Mouse (Mus musculus) limb, embryonic 11.5 days (tissue): Measurements from ENCODE around the gene Dclk2. TPM values are rescaled to one million over a fixed set of nuclear protein-coding genes. Genes with fewer than 3 reads are reported as not detected.

Experiments
- ATAC-seq: fragments of 200-750 bp; cut with Nextera tagmentation; 2 replicates; pipeline ENCODE4 v1.8.0; 2017; ENCODE audit warnings: low read depth; ENCODE audit not compliant: insufficient number of reproducible peaks, low FRiP score, low TSS enrichment
- DNase-seq: peaks from one replicate; pipeline ENCODE4 v3.0.0-alpha.2; 2015; ENCODE audit warnings: low spot score
- H3K27ac ChIP-seq: fragments of 300-500 bp; sonication (generic); replicated peaks from 2 replicates; pipeline ENCODE4 v1.5.1; 2014; ENCODE audit warnings: low read depth, mild to moderate bottlenecking, low read length
- H3K27me3 ChIP-seq: fragments of 300-500 bp; sonication (generic); 2 replicates; pipeline ENCODE4 v1.6.1; 2014; ENCODE audit warnings: mild to moderate bottlenecking, low read length, mixed read lengths; ENCODE audit not compliant: control insufficient read depth, insufficient read depth
- H3K36me3 ChIP-seq: fragments of 300-500 bp; sonication (generic); 2 replicates; pipeline ENCODE4 v1.6.1; 2014; ENCODE audit warnings: mild to moderate bottlenecking, low read length, moderate library complexity, mixed read lengths; ENCODE audit not compliant: control insufficient read depth, insufficient read depth
- H3K4me1 ChIP-seq: fragments of 300-500 bp; sonication (generic); 2 replicates; pipeline ENCODE4 v1.6.1; 2014; ENCODE audit warnings: low read length, mixed read lengths; ENCODE audit not compliant: control insufficient read depth, insufficient read depth
- H3K4me2 ChIP-seq: fragments of 300-500 bp; sonication (generic); 2 replicates; pipeline ENCODE4 v1.6.1; 2014; ENCODE audit warnings: low read depth, mild to moderate bottlenecking, moderate library complexity; ENCODE audit not compliant: severe bottlenecking
- H3K4me3 ChIP-seq: fragments of 300-500 bp; sonication (generic); 2 replicates; pipeline ENCODE4 v1.5.1; 2014; ENCODE audit warnings: low read depth, low read length
- H3K9ac ChIP-seq: fragments of 300-500 bp; sonication (generic); 2 replicates; pipeline ENCODE4 v1.6.1; 2014; ENCODE audit warnings: mild to moderate bottlenecking, low read length
- H3K9me3 ChIP-seq: fragments of 300-500 bp; sonication (generic); 2 replicates; pipeline ENCODE4 v1.6.1; 2016; ENCODE audit warnings: low read length; ENCODE audit not compliant: control insufficient read depth
- WGBS: fragments of 180-500 bp; shearing (Covaris S2); extraction: QIAGEN DNeasy Blood & Tissue Kit; methylation state at CpG from one replicate; pipeline ENCODE4 v1.1.7; 2014; 5-methylcytosine and 5-hydroxymethylcytosine counted together
- polyA plus RNA-seq: library from polyadenylated mRNA; unstranded; fragments of >200 nt; fragmentation: Nextera tagmentation; extraction: Ambion mirVana; gene quantifications from 2 replicates; pipeline ENCODE4 v1.2.1, GENCODE M21; 2014

Dclk2 gene
- polyA plus RNA-seq, 1 experiment from 2014 or later, result 3.8 TPM

DNA sequence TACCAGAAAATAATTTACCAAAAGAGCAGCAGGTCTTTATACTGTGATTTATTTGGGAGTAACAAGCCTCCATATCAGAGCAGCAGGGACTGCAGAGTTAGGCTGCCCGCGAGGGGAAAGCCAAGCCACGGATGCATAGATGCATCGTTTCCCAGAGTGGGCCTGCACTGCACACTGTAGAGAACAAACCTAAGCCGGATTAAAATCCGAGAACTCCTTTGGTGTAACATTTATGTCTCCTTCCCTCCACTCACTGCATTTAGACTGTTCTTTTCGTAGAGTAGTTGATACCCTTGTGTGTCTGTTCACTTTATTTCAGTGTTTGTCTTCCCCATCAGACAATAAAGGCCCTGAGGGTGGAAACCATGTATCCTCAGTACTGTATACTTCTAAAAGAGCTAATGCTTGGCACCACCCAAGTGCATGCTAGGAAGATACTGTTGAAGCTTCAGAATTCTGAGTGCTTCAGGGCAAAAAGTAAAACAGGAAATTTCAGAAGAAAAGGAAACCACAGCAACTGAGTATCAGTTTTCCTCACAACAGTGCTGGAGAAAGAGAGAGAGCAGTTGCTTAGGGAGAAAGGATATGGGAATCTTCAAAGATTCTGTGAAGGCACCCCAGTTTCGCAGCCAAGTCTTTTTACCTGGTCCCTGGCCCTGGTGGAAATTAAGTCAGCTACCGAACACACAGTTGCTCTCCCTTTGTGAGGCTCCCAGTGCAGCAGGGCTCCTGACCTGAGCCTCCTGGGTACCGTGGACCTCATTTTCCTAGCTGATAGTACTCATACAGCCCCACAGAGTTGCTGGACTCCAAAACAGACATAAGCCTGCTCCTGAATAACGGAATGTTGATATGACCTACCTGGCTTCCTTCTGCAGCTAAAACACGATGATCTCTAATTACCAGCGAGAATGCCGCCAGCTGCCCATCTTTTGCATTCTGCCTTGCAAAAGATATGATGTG, 165.8 kb downstream of the Dclk2 start:
- H3K4me3 ChIP-seq, result no peak overlapping the region
- no peaks in the 10 kb centered on the region for H3K9me3 ChIP-seq
- ATAC-seq (no peak), DNase-seq (no peak)
- peaks cover 21% of the 10 kb centered on the region for H3K4me1 ChIP-seq
- H3K9ac ChIP-seq, result no peak overlapping the region
- WGBS, result 68% methylated on average over 14 of the region's 14 CpGs
- H3K27ac ChIP-seq, result peak overlapping the region; percentile 66
- H3K27me3 ChIP-seq, result no peaks in the 10 kb centered on the region
- no peaks in the 10 kb centered on the region for H3K36me3 ChIP-seq
- no peak overlapping the region for H3K4me2 ChIP-seq

DNA sequence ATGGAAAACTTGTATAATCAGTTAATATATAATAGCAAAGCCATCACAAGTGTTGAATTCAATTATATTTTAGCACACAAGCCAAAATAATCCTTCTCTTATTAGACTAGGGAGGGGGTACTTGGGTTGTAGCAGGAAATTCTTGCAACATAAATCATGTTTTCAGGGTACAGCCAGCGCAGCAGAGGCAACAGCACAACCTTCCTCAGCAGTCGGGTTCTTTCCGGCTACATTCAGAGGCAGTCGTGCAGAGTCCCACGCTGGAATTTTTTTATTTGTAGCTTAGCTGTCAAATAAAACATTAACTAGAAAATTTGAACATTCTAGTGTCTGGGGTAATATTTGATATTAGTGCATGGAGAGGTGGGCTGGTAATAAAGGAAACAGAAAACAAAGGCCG, 166.5 kb downstream of the Dclk2 start:
- Histone ChIP-seq H3K4me3 (no peak overlapping the region), H3K27me3 (no peaks in the 10 kb centered on the region), H3K36me3 (no peaks in the 10 kb centered on the region), H3K27ac (peak overlapping the region; percentile 66; the same call in 1 of the 2 replicates), H3K9me3 (no peaks in the 10 kb centered on the region), H3K9ac (no peak overlapping the region), H3K4me2 (no peak overlapping the region), H3K4me1 (peaks cover 19% of the 10 kb centered on the region)
- ATAC-seq (peak; percentile 68; the same call in 1 of the 2 replicates), DNase-seq (no peak)
- WGBS, result 33% methylated on average over 6 of the region's 6 CpGs

DNA sequence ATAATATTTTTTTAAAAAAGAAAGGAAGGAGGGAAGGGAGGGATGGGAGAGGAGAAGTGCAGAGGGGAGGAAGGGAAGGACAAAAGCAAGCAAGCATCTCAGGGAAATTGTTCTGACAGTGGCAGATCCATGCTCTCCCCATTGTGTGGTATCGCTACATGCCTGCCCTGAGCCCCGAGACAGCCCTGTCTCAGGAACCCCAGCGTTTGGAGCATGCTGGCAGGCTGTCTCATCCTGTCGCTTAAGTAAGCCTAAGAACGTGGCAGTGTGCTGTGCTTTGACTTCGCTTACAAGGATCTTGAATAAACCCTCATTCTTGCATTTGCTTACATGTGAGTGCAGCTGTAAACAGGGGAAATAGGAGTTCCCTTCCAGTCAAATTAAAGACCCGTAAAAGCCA, 170.0 kb downstream of the Dclk2 start:
- DNase-seq, result no peak
- no peak overlapping the region for H3K9ac ChIP-seq

DNA sequence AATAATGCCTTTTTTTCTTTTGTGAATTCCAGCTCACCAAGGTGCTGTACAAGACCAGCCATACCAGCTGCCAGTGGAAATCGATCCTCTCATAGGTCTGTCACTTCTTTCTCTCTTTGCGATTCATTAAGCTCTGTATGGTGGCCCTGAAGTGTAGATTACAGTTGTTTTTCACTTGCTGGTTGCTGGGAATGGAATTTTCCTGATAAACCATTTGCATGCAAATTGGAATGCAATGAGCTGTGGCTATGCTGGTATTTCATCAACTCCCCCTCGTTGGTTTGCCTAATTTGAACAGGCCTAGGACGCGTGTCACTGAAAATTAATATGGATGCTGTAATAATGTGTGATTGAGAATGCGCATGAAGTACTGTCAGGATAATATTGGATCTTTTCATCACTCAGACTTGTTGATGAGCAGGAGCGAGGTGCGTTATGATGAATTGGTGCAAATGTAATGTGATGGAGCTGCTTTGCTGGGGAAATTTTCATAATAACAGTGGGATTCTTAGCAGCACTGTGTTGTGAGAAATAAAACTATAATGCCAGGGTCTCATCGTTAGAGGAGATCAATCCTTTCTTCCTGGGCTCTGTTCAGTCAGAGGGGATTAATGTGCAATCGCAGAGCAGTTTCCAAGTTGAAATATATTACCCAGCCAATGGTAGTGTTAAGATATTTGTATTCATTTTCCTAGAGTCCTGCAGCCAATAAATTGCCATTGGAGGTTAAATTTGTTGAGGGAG, 174.7 kb downstream of the Dclk2 start:
- no peak overlapping the region; the same call in 1 of the 2 replicates for H3K27ac ChIP-seq
- no peak for ATAC-seq

More for the DNA sequence above, 170.0 kb downstream of the Dclk2 start:
- Histone ChIP-seq H3K36me3 (no peaks in the 10 kb centered on the region), H3K27me3 (no peaks in the 10 kb centered on the region), H3K4me1 (peaks cover 23% of the 10 kb centered on the region), H3K9me3 (no peaks in the 10 kb centered on the region), H3K4me3 (no peak overlapping the region), H3K4me2 (no peak overlapping the region), H3K27ac (no peak overlapping the region)
- ATAC-seq, result no peak
- 47% methylated on average over 7 of the region's 7 CpGs for WGBS

DNA sequence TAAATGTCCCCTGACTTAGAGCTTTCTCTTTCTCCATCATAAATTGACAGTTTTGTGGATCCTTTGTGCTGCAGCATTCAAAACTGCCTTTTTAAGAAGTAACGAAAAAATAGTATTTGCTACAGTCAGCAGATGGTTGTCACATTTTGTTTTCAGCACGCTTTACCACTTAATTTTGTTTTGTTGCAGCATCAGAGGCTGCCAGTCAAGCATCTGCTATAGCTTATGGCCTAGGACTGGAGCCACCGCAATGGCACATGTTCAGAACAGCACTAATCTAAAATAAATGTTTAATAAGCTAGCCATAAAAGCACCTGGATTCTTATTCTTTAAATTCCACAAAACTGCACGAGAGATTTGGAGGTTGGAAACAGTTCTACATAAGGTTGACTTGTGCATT, 175.3 kb downstream of the Dclk2 start:
- no peak for DNase-seq
- Histone ChIP-seq H3K4me3 (no peak overlapping the region), H3K4me1 (peaks cover 7% of the 10 kb centered on the region; the same call in 1 of the 2 replicates), H3K4me2 (no peak overlapping the region), H3K9ac (no peak overlapping the region), H3K9me3 (no peaks in the 10 kb centered on the region), H3K27me3 (no peaks in the 10 kb centered on the region), H3K36me3 (no peaks in the 10 kb centered on the region), H3K27ac (no peak overlapping the region)
- WGBS, result 50% methylated on average over 4 of the region's 4 CpGs
- no peak for ATAC-seq

More for the DNA sequence above, 174.7 kb downstream of the Dclk2 start:
- H3K36me3 ChIP-seq, result no peaks in the 10 kb centered on the region
- H3K4me3 ChIP-seq, result no peak overlapping the region
- no peaks in the 10 kb centered on the region for H3K27me3 ChIP-seq
- no peak overlapping the region for H3K4me2 ChIP-seq
- no peak for DNase-seq
- no peaks in the 10 kb centered on the region for H3K9me3 ChIP-seq
- peaks cover 12% of the 10 kb centered on the region; the same call in 1 of the 2 replicates for H3K4me1 ChIP-seq
- no peak overlapping the region for H3K9ac ChIP-seq
- WGBS, result 66% methylated on average over 10 of the region's 10 CpGs

DNA sequence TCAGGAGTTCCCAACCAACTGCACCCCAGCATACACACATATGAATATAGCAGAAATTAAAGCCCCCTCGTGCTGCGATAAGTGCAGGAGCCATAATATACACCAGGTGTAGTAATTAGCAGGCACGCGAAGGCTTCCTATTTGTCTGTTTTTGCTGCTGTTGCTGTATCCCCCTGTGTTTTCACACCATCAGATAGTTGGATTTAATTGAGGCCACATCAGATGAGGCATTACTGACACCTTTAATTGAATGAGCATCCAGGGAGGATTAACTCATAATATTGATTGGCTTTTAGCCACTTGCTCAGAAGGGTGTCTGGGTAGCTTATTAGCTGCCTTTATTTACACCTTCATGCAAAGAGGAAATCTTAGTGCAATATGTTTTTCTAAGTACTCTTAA, 180.9 kb downstream of the Dclk2 start:
- no peaks in the 10 kb centered on the region for H3K36me3 ChIP-seq
- no peak overlapping the region for H3K27ac ChIP-seq
- no peak overlapping the region for H3K9ac ChIP-seq
- H3K4me2 ChIP-seq, result no peak overlapping the region
- DNase-seq (no peak), ATAC-seq (no peak)
- WGBS, result 41% methylated on average over 4 of the region's 4 CpGs
- no peaks in the 10 kb centered on the region for H3K9me3 ChIP-seq
- no peak overlapping the region for H3K4me3 ChIP-seq
- no peaks in the 10 kb centered on the region for H3K27me3 ChIP-seq
- H3K4me1 ChIP-seq, result no peaks in the 10 kb centered on the region

DNA sequence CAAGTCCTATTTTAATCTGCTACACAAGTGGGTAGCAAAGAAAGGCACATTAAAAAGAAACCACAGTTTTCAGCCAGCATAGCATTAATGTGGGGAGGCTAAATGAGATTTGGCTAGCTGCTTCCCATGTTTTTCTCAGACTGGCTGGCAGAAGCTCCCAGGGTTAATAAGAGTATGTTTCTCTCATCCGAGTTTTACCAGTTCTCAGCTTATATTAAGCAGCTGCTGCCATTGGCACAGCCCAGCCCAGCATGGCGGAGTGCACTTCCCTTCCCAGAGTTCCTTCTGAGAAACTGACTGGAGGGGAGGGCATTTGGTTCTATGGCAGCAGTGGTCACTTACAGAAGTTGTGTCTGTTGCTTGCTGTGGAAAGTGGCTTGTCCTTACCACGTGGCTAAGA, 181.8 kb downstream of the Dclk2 start:
- H3K4me2 ChIP-seq, result no peak overlapping the region
- no peak overlapping the region for H3K9ac ChIP-seq
- H3K27ac ChIP-seq, result no peak overlapping the region
- H3K9me3 ChIP-seq, result no peaks in the 10 kb centered on the region
- H3K27me3 ChIP-seq, result no peaks in the 10 kb centered on the region
- ATAC-seq (no peak), DNase-seq (no peak)
- H3K36me3 ChIP-seq, result no peaks in the 10 kb centered on the region
- 68% methylated on average over 3 of the region's 3 CpGs for WGBS
- no peak overlapping the region for H3K4me3 ChIP-seq
- H3K4me1 ChIP-seq, result no peaks in the 10 kb centered on the region
